Mouse (Mus musculus) midbrain, embryonic 16.5 days (tissue): ENCODE measurements at regions not wholly inside any gene's neighbourhood (a gene's known extent, or its start where the extent isn't known, plus 50 kb on each side); places are given as distances from the start of the nearest gene placed in this dataset.

Source experiments
- ATAC-seq: fragments of 200-750 bp; cut with Nextera tagmentation; 2 replicates; pipeline ENCODE4 v1.8.0; 2017; ENCODE audit warnings: moderate TSS enrichment
- H3K27ac ChIP-seq: fragments of 300-500 bp; sonication (generic); 2 replicates; pipeline ENCODE4 v1.5.1; 2014; ENCODE audit warnings: mild to moderate bottlenecking, low read length, mixed read lengths
- H3K27me3 ChIP-seq: fragments of 300-500 bp; sonication (generic); 2 replicates; pipeline ENCODE4 v1.6.1; 2014; ENCODE audit warnings: low read depth, low read length, mixed read lengths; ENCODE audit not compliant: control insufficient read depth, insufficient read depth
- H3K36me3 ChIP-seq: fragments of 300-500 bp; sonication (generic); 2 replicates; pipeline ENCODE4 v1.6.1; 2014; ENCODE audit warnings: mild to moderate bottlenecking, low read length, moderate library complexity, mixed read lengths; ENCODE audit not compliant: control insufficient read depth, insufficient read depth
- H3K4me1 ChIP-seq: fragments of 300-500 bp; sonication (generic); 2 replicates; pipeline ENCODE4 v1.6.1; 2014; ENCODE audit warnings: mild to moderate bottlenecking, low read length, mixed read lengths; ENCODE audit not compliant: control insufficient read depth, insufficient read depth
- H3K4me2 ChIP-seq: fragments of 300-500 bp; sonication (generic); 2 replicates; pipeline ENCODE4 v1.6.1; 2014; ENCODE audit warnings: mild to moderate bottlenecking, low read length, mixed read lengths
- H3K4me3 ChIP-seq: fragments of 300-500 bp; sonication (generic); 2 replicates; pipeline ENCODE4 v1.5.1; 2014; ENCODE audit warnings: low read depth, mild to moderate bottlenecking, low read length, moderate library complexity, mixed read lengths
- H3K9ac ChIP-seq: fragments of 300-500 bp; sonication (generic); 2 replicates; pipeline ENCODE4 v1.6.1; 2014; ENCODE audit warnings: low read depth, low read length, mixed read lengths
- H3K9me3 ChIP-seq: fragments of 300-500 bp; sonication (generic); replicated peaks from 2 replicates; pipeline ENCODE4 v1.6.1; 2014; ENCODE audit warnings: mild to moderate bottlenecking, low read length, mixed read lengths; ENCODE audit not compliant: control insufficient read depth, poor library complexity, severe bottlenecking
- WGBS: fragments of 180-500 bp; shearing (Covaris S2); extraction: QIAGEN DNeasy Blood & Tissue Kit; methylation state at CpG from one replicate; pipeline ENCODE4 v1.1.7; 2014; 5-methylcytosine and 5-hydroxymethylcytosine counted together

GRCm38 (mm10) chr17:79282771-79283170, 72.1 kb downstream of the Cdc42ep3 start:
- H3K4me3 ChIP-seq, result no peak overlapping the region

GRCm38 (mm10) chr17:79273551-79273950, 81.3 kb downstream of the Cdc42ep3 start:
- H3K27me3 ChIP-seq, result no peaks in the 10 kb centered on the region
- no peaks in the 10 kb centered on the region for H3K9me3 ChIP-seq
- no peak overlapping the region for H3K4me2 ChIP-seq
- no peaks in the 10 kb centered on the region for H3K36me3 ChIP-seq
- H3K9ac ChIP-seq, result no peak overlapping the region
- WGBS, result 80% methylated on average over 8 of the region's 8 CpGs
- H3K4me1 ChIP-seq, result no peaks in the 10 kb centered on the region
- ATAC-seq, result no peak
- H3K4me3 ChIP-seq, result no peak overlapping the region
- H3K27ac ChIP-seq, result no peak overlapping the region

More at GRCm38 (mm10) chr17:79282771-79283170, 72.1 kb downstream of the Cdc42ep3 start:
- 40% methylated on average over 2 of the region's 2 CpGs for WGBS
- no peaks in the 10 kb centered on the region for H3K4me1 ChIP-seq
- no peak for ATAC-seq
- H3K27me3 ChIP-seq, result no peaks in the 10 kb centered on the region
- H3K9ac ChIP-seq, result no peak overlapping the region
- H3K27ac ChIP-seq, result no peak overlapping the region
- H3K4me2 ChIP-seq, result no peak overlapping the region
- H3K36me3 ChIP-seq, result no peaks in the 10 kb centered on the region
- H3K9me3 ChIP-seq, result no peaks in the 10 kb centered on the region

GRCm38 (mm10) chr17:79259691-79260090, 95.2 kb downstream of the Cdc42ep3 start:
- ATAC-seq, result no peak
- no peaks in the 10 kb centered on the region for H3K36me3 ChIP-seq
- no peaks in the 10 kb centered on the region for H3K9me3 ChIP-seq
- H3K4me1 ChIP-seq, result no peaks in the 10 kb centered on the region
- 74% methylated on average over 5 of the region's 5 CpGs for WGBS
- no peak overlapping the region for H3K9ac ChIP-seq
- no peak overlapping the region for H3K4me2 ChIP-seq
- no peaks in the 10 kb centered on the region for H3K27me3 ChIP-seq
- no peak overlapping the region for H3K4me3 ChIP-seq
- H3K27ac ChIP-seq, result no peak overlapping the region

GRCm38 (mm10) chr17:79246962-79247902, 107.7 kb downstream of the Cdc42ep3 start:
- H3K27ac ChIP-seq, result no peak overlapping the region
- no peaks in the 10 kb centered on the region for H3K36me3 ChIP-seq
- WGBS, result 73% methylated on average over 9 of the region's 9 CpGs
- H3K4me1 ChIP-seq, result no peaks in the 10 kb centered on the region
- H3K27me3 ChIP-seq, result no peaks in the 10 kb centered on the region
- no peak overlapping the region for H3K9ac ChIP-seq
- no peak for ATAC-seq
- no peak overlapping the region for H3K4me3 ChIP-seq
- no peak overlapping the region for H3K4me2 ChIP-seq
- H3K9me3 ChIP-seq, result no peaks in the 10 kb centered on the region

GRCm38 (mm10) chr17:79244121-79244520, 110.8 kb downstream of the Cdc42ep3 start:
- Histone ChIP-seq H3K9me3 (no peaks in the 10 kb centered on the region), H3K9ac (no peak overlapping the region), H3K4me1 (no peaks in the 10 kb centered on the region), H3K27me3 (no peaks in the 10 kb centered on the region), H3K36me3 (no peaks in the 10 kb centered on the region), H3K27ac (no peak overlapping the region), H3K4me3 (no peak overlapping the region), H3K4me2 (no peak overlapping the region)
- no peak for ATAC-seq
- WGBS, result 89% methylated on average over 11 of the region's 11 CpGs

- H3K4me1 ChIP-seq, result no peaks in the 10 kb centered on the region
- H3K27ac ChIP-seq, result no peak overlapping the region
- no peak overlapping the region for H3K4me3 ChIP-seq
- WGBS, result 83% methylated on average over 2 of the region's 2 CpGs
- ATAC-seq, result no peak
- H3K4me2 ChIP-seq, result no peak overlapping the region
- H3K9ac ChIP-seq, result no peak overlapping the region
- H3K36me3 ChIP-seq, result no peaks in the 10 kb centered on the region
- no peaks in the 10 kb centered on the region for H3K27me3 ChIP-seq
- no peaks in the 10 kb centered on the region for H3K9me3 ChIP-seq
Measured at GRCm38 (mm10) chr17:79243426-79243825, 111.5 kb downstream of the Cdc42ep3 start.

- Histone ChIP-seq H3K36me3 (no peaks in the 10 kb centered on the region), H3K27me3 (no peaks in the 10 kb centered on the region), H3K9me3 (no peaks in the 10 kb centered on the region), H3K4me3 (no peak overlapping the region), H3K27ac (no peak overlapping the region), H3K9ac (no peak overlapping the region), H3K4me1 (no peaks in the 10 kb centered on the region), H3K4me2 (no peak overlapping the region)
- no peak for ATAC-seq
- 94% methylated on average over 3 of the region's 3 CpGs for WGBS
Measured at GRCm38 (mm10) chr17:79241489-79241888, 113.4 kb downstream of the Cdc42ep3 start.

- no peaks in the 10 kb centered on the region for H3K36me3 ChIP-seq
- WGBS, result 77% methylated on average over 3 of the region's 3 CpGs
Measured at GRCm38 (mm10) chr17:79236244-79236781, 118.6 kb downstream of the Cdc42ep3 start.

More at GRCm38 (mm10) chr17:79236244-79236781, 118.6 kb downstream of the Cdc42ep3 start:
- Histone ChIP-seq H3K27ac (no peak overlapping the region), H3K9ac (no peak overlapping the region), H3K4me2 (no peak overlapping the region), H3K4me1 (no peaks in the 10 kb centered on the region), H3K9me3 (no peaks in the 10 kb centered on the region), H3K27me3 (no peaks in the 10 kb centered on the region), H3K4me3 (no peak overlapping the region)
- no peak for ATAC-seq
